Mouse (Mus musculus): Measurements from ENCODE around the gene Cdk8. TPM values are rescaled to one million over a fixed set of nuclear protein-coding genes. Genes with fewer than 3 reads are reported as not detected.

Cdk8 gene
- polyA plus RNA-seq, 1 experiment: 34.5 TPM

DNA sequence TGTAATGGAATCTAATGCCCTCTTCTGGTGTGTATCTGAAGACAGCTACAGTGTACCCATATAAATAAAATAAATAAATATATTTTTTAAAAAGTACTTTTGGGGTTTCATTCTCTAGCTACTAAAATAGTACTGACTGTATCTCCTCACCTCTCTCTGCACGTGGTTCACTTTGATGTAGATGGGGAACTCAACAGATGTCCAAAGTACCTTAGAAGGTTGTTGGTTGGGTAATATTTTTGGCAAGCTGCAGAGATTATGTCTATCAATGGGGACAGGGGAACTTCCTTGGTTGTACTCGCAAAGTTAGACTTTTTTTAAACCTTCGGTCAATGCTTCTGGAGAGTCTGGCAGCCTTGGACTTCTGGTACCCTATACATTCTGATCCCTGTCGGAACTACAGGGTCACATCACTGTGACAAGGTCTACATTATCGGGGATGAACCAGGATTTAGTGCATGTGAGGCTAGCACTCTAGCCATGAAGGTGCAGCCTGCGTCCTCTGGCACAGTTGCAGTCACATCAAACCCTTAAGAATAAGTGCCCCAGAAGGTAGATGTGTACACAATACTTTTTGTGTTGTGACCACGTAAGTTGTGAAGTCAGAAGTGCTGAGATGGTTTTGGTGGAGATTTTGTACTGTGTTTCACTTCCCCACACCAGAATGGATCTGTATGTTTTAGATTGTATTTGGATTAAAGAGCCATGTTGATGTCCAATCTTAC lies 14.8 kb downstream of the Cdk8 start:
- peaks cover 27% of the 10 kb centered on the region for H3K4me1 ChIP-seq (ENCODE audit: control insufficient read depth, insufficient read depth, low read length)
- no peak for DNase-seq
- no peaks in the 10 kb centered on the region for H3K27me3 ChIP-seq (replicated peaks; ENCODE audit: control insufficient read depth, insufficient read depth, low read length)
- 85% methylated on average over 7 of the region's 7 CpGs for WGBS
- no peak overlapping the region for H3K4me3 ChIP-seq (ENCODE audit: insufficient read depth, low read depth, low read length)
- H3K27ac ChIP-seq (ENCODE audit: insufficient read depth, low read depth, low read length): no peak overlapping the region
- TF ChIP-seq POLR2A (IDR thresholded peaks at IDR 0.05; ENCODE audit: low read depth, low read length) (no peak), CTCF (conservative IDR thresholded peaks at IDR 0.05; ENCODE audit: insufficient read depth, insufficient read length, low read depth, low read length) (no peak)
- H3K36me3 ChIP-seq (ENCODE audit: control insufficient read depth, insufficient read depth, low read length): no peaks in the 10 kb centered on the region

- no peak for DNase-seq
- Histone ChIP-seq H3K4me1 (ENCODE audit: control insufficient read depth, insufficient read depth, low read length) (peaks cover 22% of the 10 kb centered on the region), H3K36me3 (ENCODE audit: control insufficient read depth, insufficient read depth, low read length) (no peaks in the 10 kb centered on the region), H3K4me3 (ENCODE audit: insufficient read depth, low read depth, low read length) (no peak overlapping the region), H3K27me3 (replicated peaks; ENCODE audit: control insufficient read depth, insufficient read depth, low read length) (no peaks in the 10 kb centered on the region), H3K27ac (ENCODE audit: insufficient read depth, low read depth, low read length) (no peak overlapping the region)
- 94% methylated on average over 1 of the region's 1 CpGs for WGBS
- TF ChIP-seq POLR2A (IDR thresholded peaks at IDR 0.05; ENCODE audit: low read depth, low read length): no peak
- no peak for TF ChIP-seq CTCF (conservative IDR thresholded peaks at IDR 0.05; ENCODE audit: insufficient read depth, insufficient read length, low read depth, low read length)
Measured at GRCm38 (mm10) chr5:146246386-146246785, 15.4 kb downstream of the Cdk8 start.

- 46% methylated on average over 5 of the region's 5 CpGs for WGBS
Measured at GRCm38 (mm10) chr5:146247709-146248108, 16.7 kb downstream of the Cdk8 start.

DNA sequence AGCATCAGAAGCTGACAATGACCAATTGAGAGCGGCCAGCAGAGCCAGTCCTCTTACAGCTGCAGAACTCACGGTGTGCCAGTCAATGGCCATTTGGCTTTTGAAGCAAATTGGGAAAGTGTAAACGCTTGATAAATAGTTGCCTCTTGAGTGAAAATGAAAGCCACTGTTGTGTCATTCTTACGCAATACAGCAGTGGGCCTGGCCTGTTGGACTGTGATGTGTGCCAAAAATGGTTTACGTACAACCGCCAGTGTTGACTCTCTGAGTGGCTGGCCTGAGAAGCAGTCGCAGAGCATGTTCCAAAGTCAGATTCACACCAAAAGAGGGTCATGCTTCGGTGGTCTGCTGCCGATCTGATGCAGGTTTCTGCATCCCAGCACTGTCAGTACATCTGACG lies 17.7 kb downstream of the Cdk8 start:
- H3K27me3 ChIP-seq (replicated peaks; ENCODE audit: control insufficient read depth, insufficient read depth, low read length): no peaks in the 10 kb centered on the region
- no peak overlapping the region for H3K4me3 ChIP-seq (ENCODE audit: insufficient read depth, low read depth, low read length)
- peak; percentile 77 for DNase-seq
- peaks cover 14% of the 10 kb centered on the region for H3K4me1 ChIP-seq (ENCODE audit: control insufficient read depth, insufficient read depth, low read length)
- no peak for TF ChIP-seq CTCF (conservative IDR thresholded peaks at IDR 0.05; ENCODE audit: insufficient read depth, insufficient read length, low read depth, low read length)
- TF ChIP-seq POLR2A (IDR thresholded peaks at IDR 0.05; ENCODE audit: low read depth, low read length): no peak
- H3K27ac ChIP-seq (ENCODE audit: insufficient read depth, low read depth, low read length): no peak overlapping the region
- 49% methylated on average over 10 of the region's 10 CpGs for WGBS
- no peaks in the 10 kb centered on the region for H3K36me3 ChIP-seq (ENCODE audit: control insufficient read depth, insufficient read depth, low read length)

More at GRCm38 (mm10) chr5:146247709-146248108, 16.7 kb downstream of the Cdk8 start:
- no peaks in the 10 kb centered on the region for H3K27me3 ChIP-seq (replicated peaks; ENCODE audit: control insufficient read depth, insufficient read depth, low read length)
- DNase-seq: no peak
- H3K36me3 ChIP-seq (ENCODE audit: control insufficient read depth, insufficient read depth, low read length): no peaks in the 10 kb centered on the region
- TF ChIP-seq CTCF (conservative IDR thresholded peaks at IDR 0.05; ENCODE audit: insufficient read depth, insufficient read length, low read depth, low read length) (no peak), POLR2A (IDR thresholded peaks at IDR 0.05; ENCODE audit: low read depth, low read length) (no peak)
- H3K4me1 ChIP-seq (ENCODE audit: control insufficient read depth, insufficient read depth, low read length): peaks cover 17% of the 10 kb centered on the region
- no peak overlapping the region for H3K4me3 ChIP-seq (ENCODE audit: insufficient read depth, low read depth, low read length)
- H3K27ac ChIP-seq (ENCODE audit: insufficient read depth, low read depth, low read length): no peak overlapping the region

GRCm38 (mm10) chr5:146250369-146251075 lies 19.5 kb downstream of the Cdk8 start:
- no peak overlapping the region for H3K27ac ChIP-seq (ENCODE audit: insufficient read depth, low read depth, low read length)
- no peak overlapping the region for H3K4me3 ChIP-seq (ENCODE audit: insufficient read depth, low read depth, low read length)
- TF ChIP-seq POLR2A (IDR thresholded peaks at IDR 0.05; ENCODE audit: low read depth, low read length): no peak
- TF ChIP-seq CTCF (conservative IDR thresholded peaks at IDR 0.05; ENCODE audit: insufficient read depth, insufficient read length, low read depth, low read length): no peak
- H3K27me3 ChIP-seq (replicated peaks; ENCODE audit: control insufficient read depth, insufficient read depth, low read length): no peaks in the 10 kb centered on the region
- no peak for DNase-seq
- 88% methylated on average over 12 of the region's 12 CpGs for WGBS
- H3K4me1 ChIP-seq (ENCODE audit: control insufficient read depth, insufficient read depth, low read length): peaks cover 11% of the 10 kb centered on the region; the same call in 1 of the 2 replicates
- no peaks in the 10 kb centered on the region for H3K36me3 ChIP-seq (ENCODE audit: control insufficient read depth, insufficient read depth, low read length)

DNA sequence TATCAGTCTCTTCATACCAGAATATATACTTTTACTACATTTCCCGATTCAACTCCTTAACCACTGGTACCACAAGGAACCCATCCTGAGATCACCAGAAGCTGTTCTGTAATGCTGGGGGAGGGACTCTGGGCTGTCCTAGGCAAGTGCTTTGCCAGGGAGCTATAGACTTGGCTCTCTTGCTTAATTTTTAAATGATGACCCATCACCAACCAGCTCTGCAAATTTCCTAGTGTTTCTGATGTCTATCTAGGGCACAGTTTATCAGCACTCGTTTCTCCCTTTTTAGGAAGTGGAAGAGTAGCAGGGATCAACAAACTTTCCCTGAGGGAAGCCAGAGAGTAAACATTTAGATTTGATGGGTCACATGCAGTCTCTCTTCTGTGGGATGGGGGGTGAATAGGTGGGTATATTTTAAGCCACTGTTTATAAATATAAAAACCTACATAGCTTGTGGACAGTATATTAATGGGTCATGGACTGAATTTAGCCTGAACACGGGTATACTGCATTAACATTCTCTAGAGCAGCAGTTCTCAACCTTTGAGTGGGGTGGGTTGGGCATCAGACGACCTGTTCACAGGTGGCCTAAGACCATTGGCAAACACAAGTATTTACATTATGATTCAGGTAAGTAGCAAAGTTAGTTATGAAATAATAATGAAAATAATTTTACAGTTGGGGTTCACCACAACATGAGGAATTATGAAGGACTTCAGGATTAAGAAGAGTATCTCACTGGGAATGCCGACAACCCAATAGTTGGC lies 20.8 kb downstream of the Cdk8 start:
- no peak overlapping the region for H3K4me3 ChIP-seq (ENCODE audit: insufficient read depth, low read depth, low read length)
- WGBS: 75% methylated on average over 5 of the region's 5 CpGs
- no peak for DNase-seq
- no peaks in the 10 kb centered on the region for H3K27me3 ChIP-seq (replicated peaks; ENCODE audit: control insufficient read depth, insufficient read depth, low read length)
- H3K4me1 ChIP-seq (ENCODE audit: control insufficient read depth, insufficient read depth, low read length): peaks cover 11% of the 10 kb centered on the region; the same call in 1 of the 2 replicates
- no peak overlapping the region for H3K27ac ChIP-seq (ENCODE audit: insufficient read depth, low read depth, low read length)
- TF ChIP-seq POLR2A (IDR thresholded peaks at IDR 0.05; ENCODE audit: low read depth, low read length) (no peak), CTCF (conservative IDR thresholded peaks at IDR 0.05; ENCODE audit: insufficient read depth, insufficient read length, low read depth, low read length) (no peak)
- H3K36me3 ChIP-seq (ENCODE audit: control insufficient read depth, insufficient read depth, low read length): no peaks in the 10 kb centered on the region

Data from kidney, adult 2 months (tissue).